Comparison of ENCODE assay signal across 8 mouse cellular contexts in the genomic region with DNA sequence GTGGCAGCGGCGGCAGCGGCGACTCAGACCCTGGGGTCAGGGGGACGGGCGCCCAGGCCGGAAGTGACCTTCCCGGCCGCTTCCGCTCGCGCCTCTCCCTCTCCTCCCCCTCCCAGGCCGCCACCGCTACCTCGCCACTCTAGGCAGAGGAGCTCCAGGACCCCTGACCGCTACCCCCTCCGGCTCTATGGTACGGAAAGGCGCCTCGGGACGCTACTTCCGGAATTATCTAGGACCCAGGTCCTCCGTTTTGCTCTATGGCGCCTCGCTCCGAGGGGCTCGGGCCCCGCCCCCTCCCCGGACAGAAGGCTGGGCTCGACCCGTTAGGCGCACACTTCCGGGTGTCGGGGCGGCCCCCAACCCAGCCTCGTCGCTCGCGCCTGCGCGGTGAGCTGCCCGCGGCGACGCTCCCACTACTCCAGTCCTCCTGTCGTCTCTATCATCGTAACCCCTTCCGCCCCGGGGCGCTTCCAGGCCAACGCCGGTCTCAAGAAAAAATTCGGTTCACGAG. TPM values are rescaled to one million over a fixed set of nuclear protein-coding genes. Genes with fewer than 3 reads are reported as not detected.
DNase-seq lines count a peak whose midpoint lies in the region; ATAC-seq lines count a peak whose summit lies in the region.

TSS of gene Zfp787 (minus strand) at position 97 of the 511 bp plus-strand sequence.

- ATAC-seq in common myeloid progenitor, adult 5-6 weeks (replicated peaks; ENCODE audit: low read depth, poor library complexity, severe bottlenecking), result peak; percentile 77

- H3K4me1 ChIP-seq in megakaryocyte, embryonic 14.5 days, result peaks cover 73% of the 10 kb centered on the region

- no peaks in the 10 kb centered on the region for H3K9me3 ChIP-seq in megakaryocyte, embryonic 14.5 days

- H3K4me3 ChIP-seq in megakaryocyte, embryonic 14.5 days (replicated peaks), result peak within 1 kb of the TSS; percentile 92

- DNase-seq in WW6 (ENCODE audit: low read depth, low spot score), result peak; percentile 91
- peak; percentile 95 to 96 for DNase-seq in gastrocnemius, adult 8-10 months (ENCODE audit: low spot score in 2 of 2)
- DNase-seq in hindlimb bud, embryonic 11.5 days (ENCODE audit: extremely low spot score, low read depth, low spot score), result peak; percentile 69
- peak; percentile 87 to 98 for DNase-seq in left cerebral cortex, adult 8-10 months (ENCODE audit: low spot score in 2 of 2)
- peak; percentile 98 to 99 for DNase-seq in right cerebral cortex, postnatal 10 days (ENCODE audit: low spot score in 2 of 2)
- peak; percentile 91 for DNase-seq in urinary bladder, postnatal 25 days (ENCODE audit: low spot score)

- no peaks in the 10 kb centered on the region for H3K36me3 ChIP-seq in megakaryocyte, embryonic 14.5 days (replicated peaks; ENCODE audit: low read length)

- no peaks in the 10 kb centered on the region for H3K27me3 ChIP-seq in megakaryocyte, embryonic 14.5 days (replicated peaks)

RNA-seq across cellular contexts. Expression of gene Zfp787, which starts in this region (rescaled TPM):
- total RNA-seq in common myeloid progenitor, adult 5-6 weeks (2017), result 20.0 and 25.5 TPM in 2 replicates
- 10 to 100 TPM; 27.1 to 32.2 (median 29.7) TPM for total RNA-seq in gastrocnemius, adult 8-10 months (2022)
- total RNA-seq in left cerebral cortex, adult 8-10 months (2022), result 10 to 100 TPM; 29.2 to 35.3 (median 32.1) TPM
- 31.0 and 49.7 TPM in 2 replicates for polyA plus RNA-seq in megakaryocyte, embryonic 14.5 days (2012; ENCODE audit: insufficient read depth, low replicate concordance)

Comparison
In these comparisons a context has a peak if more than half of its experiments do, and no peak if none do; other contexts are left out.
1. Peak in every context shown above with its lines: DNase-seq, ATAC-seq and H3K4me3 ChIP-seq.